Mouse (Mus musculus): Measurements from ENCODE around the gene Stard3.

DNA sequence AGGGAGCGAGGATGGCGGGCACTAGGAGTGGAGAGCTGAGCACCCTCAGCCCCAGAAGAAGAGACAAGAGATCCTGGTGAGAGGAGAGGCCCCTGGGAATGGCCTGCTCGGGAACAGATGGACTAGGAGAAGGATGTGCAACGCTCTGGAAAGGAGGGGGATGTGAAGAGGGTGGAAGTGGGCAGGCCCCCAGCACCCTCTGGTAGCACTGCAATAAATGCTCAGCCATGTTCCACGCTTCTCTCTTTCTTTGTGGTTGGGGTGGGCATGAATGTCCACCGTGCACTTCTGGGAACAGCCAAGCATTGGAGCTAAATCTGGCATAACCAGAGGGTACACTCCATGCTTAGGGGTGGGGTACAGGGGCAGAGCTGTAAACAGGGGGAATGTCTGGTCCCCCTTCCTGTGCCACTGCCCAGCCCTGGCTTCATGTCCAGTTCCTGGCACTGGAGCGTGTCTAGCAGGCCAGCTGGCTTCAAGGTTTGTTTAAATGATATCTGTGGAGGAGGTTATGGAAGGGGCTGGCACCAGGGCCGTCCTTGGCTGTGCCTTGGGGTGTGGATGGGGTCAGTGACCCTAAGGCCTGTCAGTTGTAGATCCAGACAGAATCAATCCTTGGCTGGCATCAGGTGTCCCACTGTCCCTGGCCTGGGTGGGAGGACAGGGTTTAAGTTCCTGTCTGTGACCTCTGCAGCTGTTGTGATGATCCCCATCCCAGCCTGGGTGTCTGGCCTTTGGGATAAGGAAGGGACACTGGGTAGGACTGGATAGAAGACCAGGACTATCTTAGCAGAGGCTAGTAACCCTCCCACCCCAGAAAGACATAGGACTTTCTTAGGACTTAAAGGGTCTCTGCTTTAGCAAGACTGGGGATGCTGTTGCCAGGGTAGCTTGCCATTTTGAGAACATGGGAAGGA is 26.8 kb downstream of the Stard3 start:
- TF ChIP-seq CTCF (IDR thresholded peaks at IDR 0.05; ENCODE audit: borderline replicate concordance, insufficient read depth, low read length) (no peak), POLR2A (IDR thresholded peaks at IDR 0.05; ENCODE audit: low read depth, low read length) (no peak)
